Mouse (Mus musculus): ENCODE measurements around the gene Rpl39.
A peak's percentile ranks its signal among the peaks of the same experiment; 100 is the strongest.

Gene Rpl39

DNA sequence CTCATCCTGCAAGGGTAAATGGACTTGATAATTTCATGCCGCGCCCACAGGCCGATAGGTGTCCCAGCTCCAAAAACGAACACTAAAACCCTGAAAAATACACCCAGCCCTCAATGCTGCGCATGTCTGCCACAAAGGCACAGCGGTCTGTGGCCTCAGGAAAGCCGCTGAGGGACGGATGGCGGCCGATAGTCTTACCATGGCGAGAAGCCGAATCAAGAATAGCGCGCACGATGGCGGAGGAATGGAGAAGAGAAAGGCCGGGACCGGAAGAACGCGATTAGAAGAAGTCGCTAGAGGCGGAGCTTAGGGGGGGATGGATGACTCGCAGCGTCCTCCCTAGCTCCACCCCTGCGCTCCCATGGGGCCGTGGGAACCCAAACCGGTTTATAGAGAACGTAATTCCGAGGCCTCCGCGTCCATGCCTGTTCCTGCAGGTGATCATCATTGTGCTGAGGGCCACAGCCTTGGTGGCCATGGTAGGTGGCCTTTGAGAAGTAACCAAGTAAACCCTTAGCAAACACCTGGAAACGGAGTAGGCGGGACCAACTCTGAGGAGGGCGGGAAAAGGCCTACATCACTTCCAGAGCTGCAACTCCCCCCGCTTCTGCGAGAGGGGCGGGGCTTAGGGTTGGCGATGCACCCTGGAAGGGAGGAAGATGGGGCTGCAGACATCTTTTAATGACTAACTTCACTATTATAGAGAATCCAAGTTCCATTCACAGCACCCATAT lies at the start of gene Rpl39:
Gene Rpl39 (minus strand): TSS at position 476 of the 734 bp plus-strand sequence.
- no peak; the same call in 1 of the 2 replicates for TF ChIP-seq GATA4 (IDR thresholded peaks at IDR 0.05; ENCODE audit: insufficient replicate concordance, low read length)

DNA sequence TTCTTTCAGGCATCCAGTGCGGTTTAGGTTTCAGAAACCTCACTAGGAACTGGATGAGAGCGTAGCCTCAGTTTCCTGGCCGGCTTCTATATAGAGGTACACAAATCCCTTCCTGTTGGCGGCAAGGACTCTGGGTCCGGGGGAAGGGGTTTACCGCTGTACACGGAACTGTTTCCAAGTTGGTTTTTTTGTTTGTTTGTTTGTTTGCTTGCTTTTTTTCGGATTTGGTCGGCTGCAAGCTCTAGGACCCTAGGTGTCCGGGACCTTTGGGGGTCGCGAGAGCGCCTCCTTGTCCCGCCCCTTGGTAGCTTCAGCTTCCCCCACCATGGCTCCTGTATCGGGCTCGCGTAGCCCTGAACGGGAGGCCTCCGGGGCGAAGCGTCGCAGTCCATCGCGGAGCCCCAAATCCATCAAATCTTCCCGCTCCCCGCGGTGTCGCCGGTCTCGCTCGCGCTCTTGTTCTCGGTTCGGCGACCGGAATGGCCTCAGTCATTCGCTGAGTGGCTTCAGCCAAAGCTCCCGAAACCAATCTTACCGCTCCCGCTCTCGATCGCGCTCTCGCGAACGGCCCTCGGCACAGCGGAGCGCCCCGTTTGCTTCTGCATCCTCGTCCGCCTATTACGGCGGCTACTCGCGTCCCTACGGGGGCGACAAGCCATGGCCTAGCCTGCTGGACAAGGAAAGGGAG lies 41.6 kb upstream of the Rpl39 start, which contains the start of gene Nkap:
Gene Nkap (plus strand): TSS at position 125 of the 688 bp plus-strand sequence.
- no peak for TF ChIP-seq GATA4 (IDR thresholded peaks at IDR 0.05; ENCODE audit: insufficient replicate concordance, low read length)

DNA sequence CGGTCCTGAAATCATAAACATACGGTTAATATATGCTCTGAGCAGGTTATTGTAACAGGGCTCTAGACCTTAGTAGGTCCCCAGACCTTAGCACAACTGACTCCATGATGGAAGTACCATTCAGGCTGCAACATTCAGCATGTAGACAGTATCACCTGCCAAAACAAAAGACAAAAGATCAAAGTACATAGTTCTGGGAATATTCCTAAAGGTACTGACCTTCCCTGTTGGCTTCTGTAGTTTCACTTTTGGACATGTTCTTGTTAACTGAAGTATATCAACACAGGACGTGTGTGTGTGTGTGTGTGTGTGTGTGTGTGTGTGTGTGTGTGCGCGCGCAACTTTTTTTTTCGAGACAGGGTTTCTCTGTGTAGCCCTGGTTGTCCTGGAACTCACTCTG lies 40.3 kb upstream of the Rpl39 start:
- no peak for TF ChIP-seq GATA4 (IDR thresholded peaks at IDR 0.05; ENCODE audit: insufficient replicate concordance, low read length)

DNA sequence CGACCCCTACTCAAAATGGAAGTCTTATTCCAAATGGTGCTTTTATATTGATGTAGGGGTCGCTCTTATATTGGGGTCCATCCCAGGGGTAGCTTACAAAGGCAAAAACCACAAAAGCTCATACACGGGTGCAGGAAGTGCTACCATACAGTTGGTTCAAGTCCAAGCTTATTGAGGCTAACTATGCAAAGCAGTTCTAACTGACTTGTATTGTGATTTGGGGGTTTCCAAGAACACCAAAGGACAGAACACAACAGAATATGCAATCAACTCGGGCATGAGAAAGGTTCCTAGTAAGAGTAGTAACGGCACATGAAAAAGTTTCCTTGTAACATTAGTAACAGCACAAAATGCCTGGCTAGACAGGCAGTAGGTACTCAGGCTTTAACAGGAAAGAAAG lies 35.0 kb upstream of the Rpl39 start:
- TF ChIP-seq GATA4 (IDR thresholded peaks at IDR 0.05; ENCODE audit: insufficient replicate concordance, low read length) = no peak

DNA sequence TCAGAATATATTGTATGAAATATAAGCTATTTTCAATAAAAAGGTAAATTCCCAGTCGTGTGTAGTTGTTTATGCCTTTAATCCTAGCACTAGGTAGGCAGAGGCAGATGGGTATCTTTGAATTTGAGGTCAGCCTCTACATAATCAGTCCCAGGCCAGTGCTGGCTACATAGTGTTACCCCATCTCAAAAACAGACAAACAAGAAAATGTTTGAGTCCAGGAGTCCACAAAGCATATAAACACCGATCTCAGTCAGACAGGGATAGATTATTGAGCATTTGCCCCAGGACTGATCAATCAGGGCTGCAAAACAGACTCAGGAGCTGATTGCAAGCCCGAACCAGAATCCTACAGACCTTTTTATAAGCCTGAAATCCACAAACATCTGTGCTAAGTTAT lies 34.4 kb upstream of the Rpl39 start:
- no peak for TF ChIP-seq GATA4 (IDR thresholded peaks at IDR 0.05; ENCODE audit: insufficient replicate concordance, low read length)

DNA sequence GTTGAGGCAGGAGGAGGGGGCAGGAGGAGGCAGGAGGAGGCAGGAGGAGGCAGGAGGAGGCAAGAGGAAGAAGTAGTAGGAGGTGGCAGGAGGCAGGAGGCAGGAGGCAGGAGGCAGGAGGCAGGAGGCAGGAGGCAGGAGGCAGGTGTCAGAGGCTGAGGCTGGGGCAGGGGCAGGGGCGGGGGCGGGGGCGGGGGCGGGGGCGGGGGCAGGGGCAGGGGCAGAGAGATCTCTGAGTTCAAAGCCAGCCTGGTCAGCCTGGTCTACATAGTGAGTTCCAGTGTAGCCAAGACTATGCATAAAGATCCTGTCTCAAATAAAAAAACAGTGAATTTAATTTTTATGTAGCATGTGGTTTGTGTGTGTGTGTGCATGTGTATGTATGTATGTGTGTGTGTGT lies 31.9 kb upstream of the Rpl39 start:
- TF ChIP-seq GATA4 (IDR thresholded peaks at IDR 0.05; ENCODE audit: insufficient replicate concordance, low read length) = no peak

DNA sequence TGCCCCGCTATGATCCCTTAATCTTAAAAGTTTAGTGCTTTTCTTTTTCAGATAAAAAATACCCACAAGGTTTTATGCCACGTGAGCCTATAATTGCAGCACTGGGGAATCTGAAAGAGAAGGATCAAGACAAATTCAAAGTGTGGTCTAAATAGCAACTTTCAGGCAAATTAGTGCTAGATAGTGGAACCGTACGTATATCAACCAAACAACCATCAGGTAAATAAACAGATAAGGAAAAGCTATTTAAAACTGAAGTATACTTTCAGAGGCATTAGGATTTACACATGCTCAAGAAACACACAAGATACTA lies 25.6 kb upstream of the Rpl39 start:
- no peak for TF ChIP-seq GATA4 (IDR thresholded peaks at IDR 0.05; ENCODE audit: insufficient replicate concordance, low read length)

DNA sequence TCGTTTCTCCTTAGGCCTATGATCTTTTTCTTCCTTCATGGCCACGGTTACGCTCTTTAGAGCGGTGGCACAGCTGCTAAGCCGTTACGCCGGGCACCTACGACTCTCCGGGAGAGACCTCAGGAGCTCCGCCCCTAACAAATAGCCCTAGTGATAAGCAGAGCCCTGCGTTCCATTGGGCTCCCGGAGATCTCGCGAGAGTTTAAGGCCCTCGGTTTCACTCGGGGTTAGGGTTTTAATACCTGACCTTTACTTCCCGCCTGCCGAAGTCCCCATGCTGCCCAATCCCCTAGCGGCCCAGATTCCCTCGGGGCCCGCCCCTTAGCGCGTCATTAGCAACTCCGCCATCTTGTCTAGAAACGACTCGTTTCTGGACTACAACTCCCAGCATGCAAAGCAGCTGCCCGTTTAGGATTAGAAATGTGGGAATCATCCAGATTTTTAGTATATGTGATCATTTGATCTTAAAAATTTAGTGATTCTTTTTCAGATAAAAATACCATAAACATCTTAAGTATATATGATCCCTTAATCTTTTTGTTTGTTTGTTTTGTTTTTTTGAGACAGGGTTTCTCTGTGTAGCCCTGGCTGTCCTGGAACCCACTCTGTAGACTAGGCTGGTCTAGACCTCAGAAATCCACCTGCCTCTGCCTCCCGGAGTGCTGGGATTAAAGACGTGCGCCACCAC lies 25.1 kb upstream of the Rpl39 start, which contains the start of gene Upf3b:
Gene Upf3b (minus strand): TSS at position 130 of the 688 bp plus-strand sequence.
- peak; percentile 31; the same call in 1 of the 2 replicates for TF ChIP-seq GATA4 (IDR thresholded peaks at IDR 0.05; ENCODE audit: insufficient replicate concordance, low read length)

DNA sequence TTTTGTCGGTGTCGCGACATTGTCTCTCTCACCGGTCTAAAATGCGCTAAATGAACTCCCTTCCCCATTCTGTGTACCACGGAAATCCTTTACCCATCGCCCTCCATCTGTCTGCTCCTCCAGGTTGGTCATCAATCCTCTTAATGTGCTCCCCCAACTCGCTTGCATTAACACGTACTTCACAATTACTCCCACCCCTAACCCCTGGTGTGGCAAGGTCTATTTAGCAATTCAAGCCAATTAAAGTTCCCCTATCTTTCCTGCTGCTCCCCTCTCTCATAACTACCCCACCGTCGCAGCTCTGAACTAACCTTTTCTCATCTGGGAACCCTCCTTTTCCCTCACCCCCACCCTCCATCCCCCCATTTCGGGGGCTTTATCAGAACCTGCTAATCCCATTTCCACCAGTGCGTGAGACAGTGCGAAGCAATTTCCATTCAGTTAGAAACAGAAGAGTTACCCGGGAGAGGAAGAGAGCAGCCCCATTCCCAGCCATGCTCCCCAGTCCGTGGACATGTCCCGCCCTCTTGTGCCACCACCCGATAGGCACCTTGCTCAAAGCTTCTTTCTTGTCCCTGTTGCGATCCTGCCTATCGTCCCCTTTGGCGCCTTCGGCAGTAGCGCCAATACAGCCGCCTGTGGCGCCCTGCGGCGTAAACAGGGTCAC lies 24.5 kb upstream of the Rpl39 start:
- TF ChIP-seq GATA4 (IDR thresholded peaks at IDR 0.05; ENCODE audit: insufficient replicate concordance, low read length) = no peak

DNA sequence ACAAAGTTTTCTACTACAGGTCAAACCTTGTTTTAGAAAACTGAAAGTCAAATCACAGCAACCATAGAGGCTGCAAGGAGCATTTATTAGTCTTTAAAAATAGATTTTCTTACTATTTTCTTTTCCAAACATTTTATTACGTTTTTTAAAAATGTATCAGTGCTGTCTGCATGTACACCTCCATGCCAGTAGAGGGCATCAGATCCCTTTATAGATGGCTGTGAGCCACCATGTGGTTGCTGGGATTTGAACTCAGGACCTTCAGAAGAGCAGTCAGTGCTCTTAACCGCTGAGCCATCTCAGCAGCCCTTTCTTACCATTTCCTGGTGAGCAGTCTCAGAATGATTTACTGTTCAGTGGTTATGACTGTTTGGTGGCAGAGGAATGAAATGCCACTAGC lies 18.6 kb upstream of the Rpl39 start:
- no peak for TF ChIP-seq GATA4 (IDR thresholded peaks at IDR 0.05; ENCODE audit: insufficient replicate concordance, low read length)

DNA sequence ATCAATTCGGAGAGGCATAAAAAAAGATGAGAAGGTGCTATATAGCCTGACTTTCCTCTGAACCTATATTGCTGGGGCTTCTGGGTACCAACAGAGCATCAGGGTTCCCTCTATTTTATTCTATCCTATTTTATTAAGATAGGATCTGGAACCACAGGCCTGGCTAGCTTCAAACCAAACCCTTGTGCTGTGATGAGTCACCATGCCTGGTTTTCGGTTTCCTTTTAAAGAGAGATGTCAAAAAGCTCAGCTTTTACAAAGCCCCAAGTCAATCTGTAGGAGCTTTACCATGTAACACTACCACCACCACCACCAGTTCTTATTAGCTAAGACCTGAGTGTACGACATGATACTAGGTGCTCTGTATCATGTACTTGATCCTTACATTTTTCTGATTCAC lies 13.5 kb upstream of the Rpl39 start:
- TF ChIP-seq GATA4 (IDR thresholded peaks at IDR 0.05; ENCODE audit: insufficient replicate concordance, low read length) = no peak

DNA sequence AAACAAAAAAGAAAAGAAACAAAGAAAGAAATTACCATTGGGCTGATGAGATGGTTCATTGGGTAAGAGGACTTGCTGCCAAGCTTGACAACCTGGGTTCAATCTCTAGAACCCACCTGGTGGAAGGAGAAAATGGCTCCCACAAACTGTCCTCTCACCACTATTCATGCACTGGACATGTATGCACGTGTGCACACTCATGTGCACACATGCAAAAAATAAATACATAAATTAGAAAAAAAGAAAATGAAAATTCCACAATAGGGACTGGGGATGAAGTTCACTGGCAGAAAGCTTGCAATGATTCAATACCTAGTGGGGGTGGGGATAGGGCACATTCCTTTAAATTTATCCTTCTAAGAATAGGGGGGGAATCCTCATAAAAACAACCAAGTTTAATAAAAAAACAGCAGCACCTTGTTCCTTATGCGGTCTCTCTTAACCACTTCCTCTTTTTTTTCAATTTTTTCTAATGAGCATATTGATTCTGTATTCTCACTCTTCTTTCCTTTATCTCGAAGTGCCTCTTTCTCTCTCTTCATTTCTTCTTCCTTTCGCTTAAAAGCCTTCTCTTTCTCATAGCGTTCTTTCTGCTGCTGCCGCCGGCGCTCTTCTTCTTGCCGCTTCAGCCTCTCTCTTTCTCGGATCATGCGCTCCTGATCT lies 10.0 kb upstream of the Rpl39 start:
- TF ChIP-seq GATA4 (IDR thresholded peaks at IDR 0.05; ENCODE audit: insufficient replicate concordance, low read length) = no peak

DNA sequence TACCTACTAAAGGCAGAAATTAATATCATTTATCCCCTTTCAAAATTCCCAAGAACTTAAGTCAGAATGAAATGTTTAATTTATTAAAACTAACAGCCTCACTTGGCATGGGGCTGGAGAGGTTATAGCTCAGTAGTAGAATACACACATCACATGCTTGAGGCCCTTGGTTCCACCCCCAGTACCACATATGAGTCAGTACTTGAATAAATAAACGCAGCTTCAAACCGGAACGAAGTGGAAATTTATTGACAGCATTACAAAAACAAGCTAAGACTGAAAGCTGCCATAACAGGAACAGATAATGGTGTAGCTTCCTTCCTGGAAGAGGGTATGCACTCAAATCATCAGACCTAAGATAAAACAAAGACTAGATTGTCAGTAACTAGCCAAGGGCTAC lies 6.3 kb upstream of the Rpl39 start:
- no peak for TF ChIP-seq GATA4 (IDR thresholded peaks at IDR 0.05; ENCODE audit: insufficient replicate concordance, low read length)

DNA sequence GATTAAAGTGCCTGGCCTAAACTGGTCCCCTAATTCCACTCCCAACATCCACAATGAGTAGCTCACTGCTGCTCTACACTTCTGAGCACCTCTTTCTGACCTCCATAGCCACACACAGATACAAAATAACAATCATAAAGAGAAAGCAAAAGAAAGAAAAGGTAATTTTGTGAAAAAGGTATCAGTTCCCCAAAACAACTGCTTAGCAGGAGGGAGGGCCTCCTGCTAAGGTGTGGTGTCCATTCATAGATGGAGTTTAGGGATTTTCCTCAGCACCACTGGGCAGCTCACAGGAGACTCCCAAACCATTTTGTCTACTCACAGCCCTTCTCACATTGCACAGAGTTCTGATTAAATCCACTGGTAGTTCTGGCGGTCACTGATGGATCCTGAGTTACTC lies 3.6 kb upstream of the Rpl39 start:
- TF ChIP-seq GATA4 (IDR thresholded peaks at IDR 0.05; ENCODE audit: insufficient replicate concordance, low read length) = no peak

DNA sequence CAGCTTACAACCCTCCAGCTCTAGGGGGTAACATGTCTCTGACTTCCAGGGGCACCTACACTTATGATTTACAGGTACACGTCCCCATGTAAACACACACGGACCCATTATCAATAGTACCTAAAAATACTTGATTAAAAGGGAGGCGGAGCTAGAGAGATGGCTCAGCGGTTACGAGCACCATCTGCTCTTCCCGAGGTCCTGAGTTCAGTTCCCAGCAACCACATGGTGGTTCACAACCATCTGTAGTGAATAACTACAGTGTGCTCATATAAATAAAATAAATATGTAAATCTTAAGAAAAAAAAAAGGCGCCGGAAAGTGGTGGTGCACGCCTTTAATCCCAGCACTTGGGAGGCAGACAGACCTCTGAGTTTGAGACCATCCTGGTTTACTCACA lies 463 bp upstream of the Rpl39 start:
- no peak for TF ChIP-seq GATA4 (IDR thresholded peaks at IDR 0.05; ENCODE audit: insufficient replicate concordance, low read length)

Data from liver, adult (tissue).